10 mouse cellular contexts compared by ENCODE assay signal in the genomic region with DNA sequence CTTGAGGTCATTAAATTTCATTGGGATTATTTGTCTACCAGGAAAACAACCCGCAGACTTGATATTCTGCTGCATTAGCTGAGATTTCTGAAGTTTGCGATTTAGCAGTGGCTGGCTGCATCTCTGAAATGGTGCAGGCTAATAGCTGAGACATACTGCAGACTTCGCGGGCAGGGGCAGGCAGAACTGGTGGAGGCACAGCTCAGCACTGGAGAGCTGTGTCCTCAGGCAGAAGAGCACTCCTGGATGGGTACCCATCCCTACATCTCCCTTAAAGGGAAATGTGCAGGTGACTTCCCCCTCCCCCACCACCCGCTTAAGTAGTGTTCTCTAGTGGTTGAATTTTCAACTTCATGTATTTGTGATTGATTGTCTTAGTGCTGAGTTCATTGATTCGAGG. TPM values are rescaled to one million over a fixed set of nuclear protein-coding genes. Genes with fewer than 3 reads are reported as not detected.
A peak's percentile ranks its signal among the peaks of the same experiment; 100 is the strongest.
DNase-seq lines count a peak whose midpoint lies in the region; ATAC-seq and TF ChIP-seq lines count a peak whose summit lies in the region.
"Had no signal": no experiment of that assay in that cellular context is flagged by ENCODE, and none has a peak within 500 bp of the region (broad histone marks: within the 10 kb centered on the region; RNA-seq: fewer than 3 reads in every experiment).

No protein-coding gene starts in this region.

- peak overlapping the region; percentile 37; the same call in 1 of the 2 replicates for H3K27ac ChIP-seq in layer of hippocampus, adult 2 months
- no peak overlapping the region for H3K27ac ChIP-seq in cortical plate, adult 2 months (ENCODE audit: insufficient read depth, low read length)
- peak overlapping the region; percentile 61 for H3K27ac ChIP-seq in hindbrain, embryonic 16.5 days (ENCODE audit: low read depth, low read length)
- no peak overlapping the region for H3K27ac ChIP-seq in olfactory bulb, adult 2 months (ENCODE audit: insufficient read depth, low read depth, low read length)
- H3K27ac ChIP-seq: macrophage had no signal

- H3K4me1 ChIP-seq in cortical plate, adult 2 months (ENCODE audit: control insufficient read depth, insufficient read depth, low read length) = 0 out of 2 replicates have a peak, but pooled peaks cover 2% of the 10 kb centered on the region
- H3K4me1 ChIP-seq in hindbrain, embryonic 16.5 days (ENCODE audit: control insufficient read depth, insufficient read depth, low read depth, low read length) = peaks cover 3% of the 10 kb centered on the region
- no peaks in the 10 kb centered on the region for H3K4me1 ChIP-seq in olfactory bulb, adult 2 months (ENCODE audit: control insufficient read depth, insufficient read depth, low read length)

- H3K36me3 ChIP-seq in hindbrain, embryonic 16.5 days (ENCODE audit: control insufficient read depth, insufficient read depth, low read length) = no peaks in the 10 kb centered on the region

- 7% methylated on average over 6 of the region's 6 CpGs for WGBS in hindbrain, embryonic 16.5 days
- WGBS in olfactory bulb, adult 2 months = 4% methylated on average over 6 of the region's 6 CpGs

- no peak for DNase-seq in layer of hippocampus, adult 2 months (ENCODE audit: low spot score in 2 of 2)
- DNase-seq in layer of hippocampus, adult 9-10 months (ENCODE audit: low spot score) = no peak
- DNase-seq in kidney, postnatal 25 days = no peak
- DNase-seq in adrenal gland, adult (ENCODE audit: inconsistent age in 2 of 2, low spot score in 1 of 2) = no peak
- no peak for DNase-seq in gastrocnemius, adult 8-10 months (ENCODE audit: low spot score in 2 of 2)

- no peaks in the 10 kb centered on the region for H3K27me3 ChIP-seq in hindbrain, embryonic 16.5 days (replicated peaks; ENCODE audit: control insufficient read depth, insufficient read depth, low read length)
- H3K27me3 ChIP-seq: CH12.LX had no signal

- no peak for TF ChIP-seq POLR2A in cortical plate, adult 2 months (IDR thresholded peaks at IDR 0.05; ENCODE audit: extremely low read depth, insufficient read depth, low read length)
- TF ChIP-seq POLR2A in olfactory bulb, adult 2 months (IDR thresholded peaks at IDR 0.05; ENCODE audit: insufficient read depth, low read depth, low read length) = no peak

- no peak for ATAC-seq in hindbrain, embryonic 16.5 days

- H3K9ac ChIP-seq in hindbrain, embryonic 16.5 days (ENCODE audit: low read depth, low read length) = peak overlapping the region; percentile 52

- H3K4me2 ChIP-seq in hindbrain, embryonic 16.5 days (ENCODE audit: low read length) = peak overlapping the region; percentile 66

- H3K4me3 ChIP-seq in layer of hippocampus, adult 2 months = peak overlapping the region; percentile 64
- H3K4me3 ChIP-seq in cortical plate, adult 2 months (ENCODE audit: insufficient read depth, low read length) = peak overlapping the region; percentile 69
- peak overlapping the region; percentile 58 for H3K4me3 ChIP-seq in hindbrain, embryonic 16.5 days (ENCODE audit: low read length)
- H3K4me3 ChIP-seq in olfactory bulb, adult 2 months (ENCODE audit: insufficient read depth, low read depth, low read length) = peak overlapping the region; percentile 68

- TF ChIP-seq CTCF in layer of hippocampus, adult 2 months (conservative IDR thresholded peaks at IDR 0.05) = no peak
- TF ChIP-seq CTCF in cortical plate, adult 2 months (IDR thresholded peaks at IDR 0.05; ENCODE audit: extremely low read depth, insufficient read depth, low read length) = no peak
- TF ChIP-seq CTCF in olfactory bulb, adult 2 months (IDR thresholded peaks at IDR 0.05; ENCODE audit: insufficient read depth, low read depth, low read length) = no peak

- H3K9me3 ChIP-seq in hindbrain, embryonic 16.5 days (ENCODE audit: control insufficient read depth, low read length) = no peaks in the 10 kb centered on the region

RNA-seq across cellular contexts. Expression of a gene that starts 0.7 kb away (rescaled TPM):
- total RNA-seq in layer of hippocampus, adult 2 months (2021) = 10 to 100 TPM; 16.2 to 18.2 TPM
- polyA plus RNA-seq in cortical plate, adult 2 months (2012; rRNA removed) = 7.9 and 8.8 TPM in 2 replicates
- polyA plus RNA-seq in hindbrain, embryonic 16.5 days (2015; fragmentation: Nextera tagmentation; extraction: Ambion mirVana) = 22.1 and 23.4 TPM in 2 replicates
- 356 TPM in 1 of 2 replicates, not detected in the other for polyA plus RNA-seq in olfactory bulb, adult 2 months (2012; ENCODE audit: insufficient read depth, insufficient read length, low replicate concordance, missing spikeins)
- under 1 TPM in 2 of 4 experiments, not detected in 2; 0.07 to 0.10 TPM for total RNA-seq in gastrocnemius, adult 8-10 months (2022)
- total RNA-seq: CH12.LX had no signal
- polyA plus RNA-seq: macrophage had no signal

Comparison
In these comparisons a context has a peak if more than half of its experiments do, and no peak if none do; other contexts are left out.
1. H3K27ac ChIP-seq: peak in layer of hippocampus, adult 2 months (single experiment) and hindbrain, embryonic 16.5 days (single experiment); none in cortical plate, adult 2 months (single experiment) and olfactory bulb, adult 2 months (single experiment).
2. Peak in every context shown above with its lines, with median percentiles within 50 percentile points of each other: H3K4me3 ChIP-seq.